Mouse (Mus musculus): ENCODE measurements around the gene Grin2b.

Grin2b gene

GRCm38 (mm10) chr6:136105221-136105620, 68.1 kb downstream of the Grin2b start:
- no peak for DNase-seq (ENCODE audit: inconsistent age in 2 of 2, low spot score in 1 of 2)

GRCm38 (mm10) chr6:136100241-136100640, 73.1 kb downstream of the Grin2b start:
- no peak for DNase-seq (ENCODE audit: inconsistent age in 2 of 2, low spot score in 1 of 2)

GRCm38 (mm10) chr6:136096269-136096668, 77.0 kb downstream of the Grin2b start:
- DNase-seq (ENCODE audit: inconsistent age in 2 of 2, low spot score in 1 of 2): peak in 1 of 2 experiments; percentile 35

- no peak for DNase-seq (ENCODE audit: inconsistent age in 2 of 2, low spot score in 1 of 2)
Measured at GRCm38 (mm10) chr6:136079991-136080734, 93.1 kb downstream of the Grin2b start.

GRCm38 (mm10) chr6:136072326-136073054, 100.8 kb downstream of the Grin2b start:
- no peak for DNase-seq (ENCODE audit: inconsistent age in 2 of 2, low spot score in 1 of 2)

GRCm38 (mm10) chr6:136070101-136070500, 103.2 kb downstream of the Grin2b start:
- DNase-seq (ENCODE audit: inconsistent age in 2 of 2, low spot score in 1 of 2): no peak

- DNase-seq (ENCODE audit: inconsistent age in 2 of 2, low spot score in 1 of 2): no peak
Measured at GRCm38 (mm10) chr6:136053346-136053745, 120.0 kb downstream of the Grin2b start.

GRCm38 (mm10) chr6:136050346-136050745, 123.0 kb downstream of the Grin2b start:
- no peak for DNase-seq (ENCODE audit: inconsistent age in 2 of 2, low spot score in 1 of 2)

- no peak for DNase-seq (ENCODE audit: inconsistent age in 2 of 2, low spot score in 1 of 2)
Measured at GRCm38 (mm10) chr6:136048084-136048483, 125.2 kb downstream of the Grin2b start.

- no peak for DNase-seq (ENCODE audit: inconsistent age in 2 of 2, low spot score in 1 of 2)
Measured at GRCm38 (mm10) chr6:136046091-136046490, 127.2 kb downstream of the Grin2b start.

GRCm38 (mm10) chr6:136044461-136044860, 128.8 kb downstream of the Grin2b start:
- no peak for DNase-seq (ENCODE audit: inconsistent age in 2 of 2, low spot score in 1 of 2)

- peak in 1 of 2 experiments; percentile 36 for DNase-seq (ENCODE audit: inconsistent age in 2 of 2, low spot score in 1 of 2)
Measured at GRCm38 (mm10) chr6:136042375-136042774, 130.9 kb downstream of the Grin2b start.

- DNase-seq (ENCODE audit: inconsistent age in 2 of 2, low spot score in 1 of 2): no peak
Measured at GRCm38 (mm10) chr6:136041821-136042220, 131.5 kb downstream of the Grin2b start.

GRCm38 (mm10) chr6:136040931-136041330, 132.4 kb downstream of the Grin2b start:
- DNase-seq (ENCODE audit: inconsistent age in 2 of 2, low spot score in 1 of 2): no peak

- no peak for DNase-seq (ENCODE audit: inconsistent age in 2 of 2, low spot score in 1 of 2)
Measured at GRCm38 (mm10) chr6:136029235-136029939, 143.9 kb downstream of the Grin2b start.

- DNase-seq (ENCODE audit: inconsistent age in 2 of 2, low spot score in 1 of 2): peak; percentile 75 to 81
Measured at GRCm38 (mm10) chr6:136026936-136027335, 146.4 kb downstream of the Grin2b start.

- DNase-seq (ENCODE audit: inconsistent age in 2 of 2, low spot score in 1 of 2): no peak
Measured at GRCm38 (mm10) chr6:136025801-136026200, 147.5 kb downstream of the Grin2b start.

GRCm38 (mm10) chr6:136020460-136020859, 152.9 kb downstream of the Grin2b start:
- no peak for DNase-seq (ENCODE audit: inconsistent age in 2 of 2, low spot score in 1 of 2)

GRCm38 (mm10) chr6:136018962-136019361, 154.3 kb downstream of the Grin2b start:
- DNase-seq (ENCODE audit: inconsistent age in 2 of 2, low spot score in 1 of 2): no peak

GRCm38 (mm10) chr6:136013556-136014380, 159.5 kb downstream of the Grin2b start:
- DNase-seq (ENCODE audit: inconsistent age in 2 of 2, low spot score in 1 of 2): no peak

GRCm38 (mm10) chr6:136011533-136011932, 161.8 kb downstream of the Grin2b start:
- DNase-seq (ENCODE audit: inconsistent age in 2 of 2, low spot score in 1 of 2): no peak
